Mouse (Mus musculus): Measurements from ENCODE around the gene Dip2b.

- TF ChIP-seq CTCF (IDR thresholded peaks at IDR 0.05; ENCODE audit: borderline replicate concordance, control insufficient read depth, extremely low read depth, insufficient read depth, low read length, poor library complexity) (no peak), POLR2A (IDR thresholded peaks at IDR 0.05; ENCODE audit: control insufficient read depth, extremely low read depth, insufficient read depth, low read length, poor library complexity) (no peak)
Measured at GRCm38 (mm10) chr15:100082052-100082451, 43.6 kb downstream of the Dip2b start.
